ENCODE assay signal across 1 mouse cellular context in the genomic region with DNA sequence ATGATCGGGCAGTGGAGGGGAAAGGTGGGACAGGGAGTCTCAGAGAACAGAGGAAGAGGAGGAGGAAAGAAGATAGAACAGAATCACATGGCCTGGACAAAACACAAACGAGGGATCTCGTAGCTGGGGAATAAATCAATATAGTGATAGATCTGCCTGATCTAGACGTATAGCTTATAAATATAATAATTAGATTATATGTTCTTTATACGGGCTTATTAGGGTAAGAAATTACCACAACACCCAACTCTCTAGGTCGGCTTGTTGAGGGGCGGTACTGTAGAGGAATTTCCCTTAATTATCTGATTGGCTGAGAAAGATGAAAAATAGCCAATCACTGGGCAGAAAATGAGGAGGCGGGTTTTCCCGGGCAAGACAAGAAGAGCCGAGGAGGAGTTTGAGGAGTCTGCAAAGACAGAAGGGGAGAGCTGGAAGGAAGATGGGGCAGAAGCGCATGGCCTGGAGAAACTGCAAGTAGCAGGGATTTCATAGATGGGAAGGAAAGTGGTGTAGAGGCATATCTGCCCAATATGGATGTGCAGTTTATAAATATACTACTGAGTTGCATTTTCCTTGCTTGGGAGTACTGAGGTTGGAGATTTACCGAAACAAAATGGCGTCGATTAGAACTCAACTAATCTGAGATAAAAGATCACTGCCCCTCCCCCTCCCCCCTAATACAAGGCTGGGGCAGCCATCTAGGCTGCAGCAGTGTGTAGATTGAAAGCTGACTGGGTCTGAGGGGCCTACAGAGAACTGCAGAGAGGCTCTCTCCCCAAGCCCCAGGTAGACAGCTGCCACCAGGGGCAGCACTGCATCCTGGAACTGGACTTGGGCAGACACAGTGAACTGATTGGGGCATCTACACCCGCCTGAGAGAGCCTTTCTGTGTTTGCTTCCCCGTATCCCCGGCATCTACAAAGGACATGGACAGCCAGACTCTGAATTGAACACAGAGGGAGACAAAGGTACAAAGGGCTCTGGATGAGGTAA.
TF ChIP-seq lines count a peak whose summit lies in the region.

No protein-coding gene starts in this region.

TF ChIP-seq in ES-E14, 5 proteins besides CTCF, POLR2A, EP300 and RAD21:
- TF ChIP-seq HCFC1 (IDR thresholded peaks at IDR 0.05; ENCODE audit: borderline replicate concordance, insufficient read depth, low read length) (peak; percentile 20; the same call in 1 of the 2 replicates), ZC3H11A (IDR thresholded peaks at IDR 0.05; ENCODE audit: borderline replicate concordance, low read depth, low read length) (no peak), CHD2 (IDR thresholded peaks at IDR 0.05; ENCODE audit: low read depth, low read length) (peak; percentile 14; the same call in 1 of the 2 replicates), MAFK (IDR thresholded peaks at IDR 0.05; ENCODE audit: insufficient read depth, low read depth, low read length) (no peak)
